Mouse (Mus musculus): ENCODE measurements around the gene Gm8978. TPM values are rescaled to one million over a fixed set of nuclear protein-coding genes. Genes with fewer than 3 reads are reported as not detected.
A peak's percentile ranks its signal among the peaks of the same experiment; 100 is the strongest.
"Not testable (repeated sequence)": the region's sequence is repeated elsewhere in the genome, so short reads cannot be mapped to it uniquely, and the experiment has no call there.

Gene Gm8978
- not detected in 2 replicates for polyA plus RNA-seq (2014; fragmentation: Nextera tagmentation; extraction: Ambion mirVana)

GRCm38 (mm10) chr19:33625152-33625551, at the start of gene Gm8978:
Gene Gm8978 (minus strand): TSS chr19:33625252.
- H3K27ac ChIP-seq (ENCODE audit: low read depth, low read length); H3K36me3 ChIP-seq (ENCODE audit: control insufficient read depth, insufficient read depth, low read length); H3K4me3 ChIP-seq (ENCODE audit: low read depth, low read length); H3K4me2 ChIP-seq; H3K9me3 ChIP-seq (replicated peaks; ENCODE audit: control insufficient read depth, low read length); H3K27me3 ChIP-seq (ENCODE audit: control insufficient read depth, insufficient read depth, low read length); ATAC-seq (replicated peaks; ENCODE audit: insufficient number of reproducible peaks, low FRiP score, low TSS enrichment); H3K4me1 ChIP-seq (ENCODE audit: control insufficient read depth, insufficient read depth, low read length); H3K9ac ChIP-seq (ENCODE audit: low read depth, low read length): not testable (repeated sequence)

- ATAC-seq (replicated peaks; ENCODE audit: insufficient number of reproducible peaks, low FRiP score, low TSS enrichment), result peak; percentile 94
- H3K9me3 ChIP-seq (replicated peaks; ENCODE audit: control insufficient read depth, low read length); H3K27ac ChIP-seq (ENCODE audit: low read depth, low read length); H3K4me1 ChIP-seq (ENCODE audit: control insufficient read depth, insufficient read depth, low read length); H3K27me3 ChIP-seq (ENCODE audit: control insufficient read depth, insufficient read depth, low read length); H3K36me3 ChIP-seq (ENCODE audit: control insufficient read depth, insufficient read depth, low read length): not testable (repeated sequence)
- 2% methylated on average over 11 of the region's 38 CpGs for WGBS (ENCODE audit: insufficient replicate concordance)
- Histone ChIP-seq H3K4me2 (peak overlapping the region; percentile 58), H3K9ac (ENCODE audit: low read depth, low read length) (peak overlapping the region; percentile 52; the same call in 1 of the 2 replicates), H3K4me3 (ENCODE audit: low read depth, low read length) (peak overlapping the region; percentile 36)
These were observed 35.3 kb downstream of the Gm8978 start for GRCm38 (mm10) chr19:33589626-33590302.

- H3K36me3 ChIP-seq (ENCODE audit: control insufficient read depth, insufficient read depth, low read length); H3K9ac ChIP-seq (ENCODE audit: low read depth, low read length); H3K9me3 ChIP-seq (replicated peaks; ENCODE audit: control insufficient read depth, low read length); H3K27me3 ChIP-seq (ENCODE audit: control insufficient read depth, insufficient read depth, low read length); H3K27ac ChIP-seq (ENCODE audit: low read depth, low read length); H3K4me3 ChIP-seq (ENCODE audit: low read depth, low read length); H3K4me1 ChIP-seq (ENCODE audit: control insufficient read depth, insufficient read depth, low read length); ATAC-seq (replicated peaks; ENCODE audit: insufficient number of reproducible peaks, low FRiP score, low TSS enrichment); H3K4me2 ChIP-seq: not testable (repeated sequence)
- WGBS (ENCODE audit: insufficient replicate concordance), result 74% methylated on average over 5 of the region's 5 CpGs
These were observed 56.5 kb downstream of the Gm8978 start for GRCm38 (mm10) chr19:33568551-33568950.

Small RNA genes within 50 kb of the gene (microRNA-seq; reads per million reads assigned to microRNA genes)
- not detected for gene Gm27440 (ENCODE audit: borderline number of aligned reads)

Other genes starting within 250 kb of the Gm8978 start
- 8.9 and 10.2 TPM in 2 replicates for gene Rnls, start 233.0 kb downstream of the Gm8978 start, polyA plus RNA-seq (2014; fragmentation: Nextera tagmentation; extraction: Ambion mirVana)
- gene Lipo4, start 107.5 kb downstream of the Gm8978 start, polyA plus RNA-seq (2014; fragmentation: Nextera tagmentation; extraction: Ambion mirVana), result not detected in 2 replicates
- 0.62 and 0.66 TPM in 2 replicates for gene Lipo2, start 126.1 kb upstream of the Gm8978 start, polyA plus RNA-seq (2014; fragmentation: Nextera tagmentation; extraction: Ambion mirVana)
- 12.7 and 16.2 TPM in 2 replicates for gene Lipo3, start 136.7 kb upstream of the Gm8978 start, polyA plus RNA-seq (2014; fragmentation: Nextera tagmentation; extraction: Ambion mirVana)
- gene Lipo1, start 162.2 kb upstream of the Gm8978 start, polyA plus RNA-seq (2014; fragmentation: Nextera tagmentation; extraction: Ambion mirVana), result not detected in 2 replicates

Data from heart, embryonic 11.5 days (tissue).